Mouse (Mus musculus): ENCODE data around the gene Mrpl21.

The Mrpl21 gene

GRCm38 (mm10) chr19:3297775-3298174 is 15.1 kb downstream of the Mrpl21 start:
- DNase-seq (ENCODE audit: low read depth) = no peak

GRCm38 (mm10) chr19:3304017-3304416 is 21.3 kb downstream of the Mrpl21 start:
- DNase-seq (ENCODE audit: low read depth) = no peak

GRCm38 (mm10) chr19:3307175-3307949 is 24.7 kb downstream of the Mrpl21 start:
- no peak for DNase-seq (ENCODE audit: low read depth)

- DNase-seq (ENCODE audit: low read depth) = no peak
These were observed 36.6 kb downstream of the Mrpl21 start for GRCm38 (mm10) chr19:3319341-3319740.

- no peak for DNase-seq (ENCODE audit: low read depth)
These were observed 37.4 kb downstream of the Mrpl21 start for GRCm38 (mm10) chr19:3320086-3320485.

- DNase-seq (ENCODE audit: low read depth) = no peak
These were observed 38.1 kb downstream of the Mrpl21 start for GRCm38 (mm10) chr19:3320801-3321200.

- no peak for DNase-seq (ENCODE audit: low read depth)
These were observed 38.9 kb downstream of the Mrpl21 start for GRCm38 (mm10) chr19:3321617-3322016.

- DNase-seq (ENCODE audit: low read depth) = no peak
These were observed 39.7 kb downstream of the Mrpl21 start, which contains the start of gene Cpt1a for GRCm38 (mm10) chr19:3322261-3322969. Cpt1a (plus strand) TSS chr19:3322334.

GRCm38 (mm10) chr19:3323201-3323621 is 40.5 kb downstream of the Mrpl21 start:
- peak; percentile 77 for DNase-seq (ENCODE audit: low read depth)

- no peak for DNase-seq (ENCODE audit: low read depth)
These were observed 41.1 kb downstream of the Mrpl21 start for GRCm38 (mm10) chr19:3323753-3324270.

GRCm38 (mm10) chr19:3324271-3324811 is 41.6 kb downstream of the Mrpl21 start:
- peak; percentile 58 for DNase-seq (ENCODE audit: low read depth)

GRCm38 (mm10) chr19:3324931-3325711 is 42.4 kb downstream of the Mrpl21 start:
- peak; percentile 89 for DNase-seq (ENCODE audit: low read depth)

- no peak for DNase-seq (ENCODE audit: low read depth)
These were observed 43.2 kb downstream of the Mrpl21 start for GRCm38 (mm10) chr19:3325771-3326478.

- DNase-seq (ENCODE audit: low read depth) = no peak
These were observed 43.9 kb downstream of the Mrpl21 start for GRCm38 (mm10) chr19:3326479-3327047.

- DNase-seq (ENCODE audit: low read depth) = no peak
These were observed 50.5 kb downstream of the Mrpl21 start for GRCm38 (mm10) chr19:3333247-3333646.

- DNase-seq (ENCODE audit: low read depth) = no peak
These were observed 51.2 kb downstream of the Mrpl21 start for GRCm38 (mm10) chr19:3333694-3334515.

- DNase-seq (ENCODE audit: low read depth) = no peak
These were observed 51.8 kb downstream of the Mrpl21 start for GRCm38 (mm10) chr19:3334550-3334949.

GRCm38 (mm10) chr19:3335917-3336316 is 53.2 kb downstream of the Mrpl21 start:
- DNase-seq (ENCODE audit: low read depth) = no peak

GRCm38 (mm10) chr19:3336485-3337255 is 54.0 kb downstream of the Mrpl21 start:
- DNase-seq (ENCODE audit: low read depth) = no peak

Measured in c-Kit-positive CD71-positive TER-119-negative erythroid progenitor cells, embryonic 14.5 days (primary cell).